Mouse (Mus musculus) hindbrain, embryonic 11.5 days (tissue): ENCODE results near the gene Fam169b. TPM values are rescaled to one million over a fixed set of nuclear protein-coding genes. Genes with fewer than 3 reads are reported as not detected.

Experiments used
- polyA plus RNA-seq: library from polyadenylated mRNA; unstranded; fragments of >200 nt; fragmentation: Nextera tagmentation; extraction: Ambion mirVana; gene quantifications from 2 replicates; pipeline ENCODE4 v1.2.1, GENCODE M21; 2014

The Fam169b gene
- polyA plus RNA-seq, 1 experiment from 2014 or later, result 0.36 TPM

Other genes starting within 250 kb of the Fam169b start
- not detected in 2 replicates for gene Pgpep1l, start 9.6 kb upstream of the Fam169b start, polyA plus RNA-seq